Mouse (Mus musculus): ENCODE data around the gene Prickle1. TPM values are rescaled to one million over a fixed set of nuclear protein-coding genes. Genes with fewer than 3 reads are reported as not detected.

Prickle1 gene
- polyA plus RNA-seq, 1 experiment, result 4.0 TPM

GRCm38 (mm10) chr15:93518143-93518902, 77.4 kb downstream of the Prickle1 start:
- H3K4me3 ChIP-seq (replicated peaks; ENCODE audit: control insufficient read depth, low read depth, low read length), result peak overlapping the region; percentile 64
- under 1% methylated on average over 23 of the region's 23 CpGs for WGBS
- no peak overlapping the region for H3K27ac ChIP-seq (ENCODE audit: control insufficient read depth, insufficient read depth, low read depth, low read length, poor library complexity)
- H3K4me1 ChIP-seq (ENCODE audit: control insufficient read depth, insufficient read depth, low read length), result no peaks in the 10 kb centered on the region
- TF ChIP-seq CTCF (IDR thresholded peaks at IDR 0.05; ENCODE audit: control insufficient read depth, insufficient read depth, low read length), result no peak
- TF ChIP-seq POLR2A (IDR thresholded peaks at IDR 0.05; ENCODE audit: borderline replicate concordance, control insufficient read depth, low read depth, low read length), result no peak

GRCm38 (mm10) chr15:93517022-93517565, 78.6 kb downstream of the Prickle1 start:
- H3K4me1 ChIP-seq (ENCODE audit: control insufficient read depth, insufficient read depth, low read length), result no peaks in the 10 kb centered on the region
- no peak overlapping the region for H3K4me3 ChIP-seq (replicated peaks; ENCODE audit: control insufficient read depth, low read depth, low read length)
- TF ChIP-seq POLR2A (IDR thresholded peaks at IDR 0.05; ENCODE audit: borderline replicate concordance, control insufficient read depth, low read depth, low read length), result no peak
- TF ChIP-seq CTCF (IDR thresholded peaks at IDR 0.05; ENCODE audit: control insufficient read depth, insufficient read depth, low read length), result no peak
- no peak overlapping the region for H3K27ac ChIP-seq (ENCODE audit: control insufficient read depth, insufficient read depth, low read depth, low read length, poor library complexity)
- WGBS, result 81% methylated on average over 11 of the region's 11 CpGs

GRCm38 (mm10) chr15:93515316-93515715, 80.4 kb downstream of the Prickle1 start:
- 78% methylated on average over 9 of the region's 9 CpGs for WGBS
- TF ChIP-seq CTCF (IDR thresholded peaks at IDR 0.05; ENCODE audit: control insufficient read depth, insufficient read depth, low read length) (no peak), POLR2A (IDR thresholded peaks at IDR 0.05; ENCODE audit: borderline replicate concordance, control insufficient read depth, low read depth, low read length) (no peak)
- H3K27ac ChIP-seq (ENCODE audit: control insufficient read depth, insufficient read depth, low read depth, low read length, poor library complexity), result no peak overlapping the region
- H3K4me3 ChIP-seq (replicated peaks; ENCODE audit: control insufficient read depth, low read depth, low read length), result no peak overlapping the region
- no peaks in the 10 kb centered on the region for H3K4me1 ChIP-seq (ENCODE audit: control insufficient read depth, insufficient read depth, low read length)

DNA sequence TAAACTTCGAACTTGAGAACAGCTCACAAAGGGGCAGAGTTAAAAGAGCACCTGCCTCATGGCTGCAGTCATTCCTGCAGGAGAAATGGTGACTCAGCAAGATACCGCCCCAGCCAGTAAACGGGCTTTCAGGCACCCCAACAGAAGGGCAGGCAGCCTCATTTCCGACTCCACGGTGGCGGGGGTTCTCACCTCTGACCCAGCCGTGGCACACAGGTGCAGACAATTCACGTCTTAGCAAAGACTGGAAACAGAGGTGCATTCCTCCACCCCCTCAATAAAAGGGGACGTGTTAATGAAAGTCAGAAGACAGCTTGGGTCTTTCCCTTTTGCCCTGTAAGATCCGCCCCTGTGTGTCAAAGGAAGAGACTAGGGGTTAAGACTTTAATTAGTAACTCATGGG, 81.8 kb downstream of the Prickle1 start:
- 5% methylated on average over 10 of the region's 10 CpGs for WGBS
- no peak overlapping the region for H3K4me3 ChIP-seq (replicated peaks; ENCODE audit: control insufficient read depth, low read depth, low read length)
- H3K4me1 ChIP-seq (ENCODE audit: control insufficient read depth, insufficient read depth, low read length), result no peaks in the 10 kb centered on the region
- no peak overlapping the region for H3K27ac ChIP-seq (ENCODE audit: control insufficient read depth, insufficient read depth, low read depth, low read length, poor library complexity)
- TF ChIP-seq CTCF (IDR thresholded peaks at IDR 0.05; ENCODE audit: control insufficient read depth, insufficient read depth, low read length) (no peak), POLR2A (IDR thresholded peaks at IDR 0.05; ENCODE audit: borderline replicate concordance, control insufficient read depth, low read depth, low read length) (no peak)

DNA sequence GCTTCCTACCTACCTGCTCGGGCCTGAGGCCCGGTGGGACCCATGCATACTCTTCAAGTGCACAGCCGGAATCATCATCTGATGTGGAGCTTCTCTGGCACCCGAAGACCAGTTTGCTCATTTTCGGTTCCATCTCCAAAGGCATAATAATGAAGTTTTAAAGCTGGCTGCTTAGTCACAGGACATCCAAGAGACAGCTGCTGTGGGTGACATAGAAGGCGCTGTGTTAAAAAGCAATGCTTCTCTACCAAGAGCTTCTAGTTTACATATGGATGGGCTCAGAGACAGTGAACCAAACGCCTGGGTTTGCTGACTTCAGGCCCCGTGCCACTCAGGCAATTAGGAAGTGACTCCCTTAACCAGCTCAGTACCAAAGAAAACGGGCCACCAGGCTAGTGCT, 83.3 kb downstream of the Prickle1 start:
- Histone ChIP-seq H3K27ac (ENCODE audit: control insufficient read depth, insufficient read depth, low read depth, low read length, poor library complexity) (no peak overlapping the region), H3K4me1 (ENCODE audit: control insufficient read depth, insufficient read depth, low read length) (no peaks in the 10 kb centered on the region), H3K4me3 (replicated peaks; ENCODE audit: control insufficient read depth, low read depth, low read length) (no peak overlapping the region)
- TF ChIP-seq POLR2A (IDR thresholded peaks at IDR 0.05; ENCODE audit: borderline replicate concordance, control insufficient read depth, low read depth, low read length), result no peak
- TF ChIP-seq CTCF (IDR thresholded peaks at IDR 0.05; ENCODE audit: control insufficient read depth, insufficient read depth, low read length), result no peak
- 80% methylated on average over 9 of the region's 9 CpGs for WGBS

- 76% methylated on average over 12 of the region's 12 CpGs for WGBS
- TF ChIP-seq POLR2A (IDR thresholded peaks at IDR 0.05; ENCODE audit: borderline replicate concordance, control insufficient read depth, low read depth, low read length), result no peak
- TF ChIP-seq CTCF (IDR thresholded peaks at IDR 0.05; ENCODE audit: control insufficient read depth, insufficient read depth, low read length), result no peak
- Histone ChIP-seq H3K27ac (ENCODE audit: control insufficient read depth, insufficient read depth, low read depth, low read length, poor library complexity) (no peak overlapping the region), H3K4me3 (replicated peaks; ENCODE audit: control insufficient read depth, low read depth, low read length) (no peak overlapping the region), H3K4me1 (ENCODE audit: control insufficient read depth, insufficient read depth, low read length) (no peaks in the 10 kb centered on the region)
Measured at GRCm38 (mm10) chr15:93510690-93511336, 84.9 kb downstream of the Prickle1 start.

DNA sequence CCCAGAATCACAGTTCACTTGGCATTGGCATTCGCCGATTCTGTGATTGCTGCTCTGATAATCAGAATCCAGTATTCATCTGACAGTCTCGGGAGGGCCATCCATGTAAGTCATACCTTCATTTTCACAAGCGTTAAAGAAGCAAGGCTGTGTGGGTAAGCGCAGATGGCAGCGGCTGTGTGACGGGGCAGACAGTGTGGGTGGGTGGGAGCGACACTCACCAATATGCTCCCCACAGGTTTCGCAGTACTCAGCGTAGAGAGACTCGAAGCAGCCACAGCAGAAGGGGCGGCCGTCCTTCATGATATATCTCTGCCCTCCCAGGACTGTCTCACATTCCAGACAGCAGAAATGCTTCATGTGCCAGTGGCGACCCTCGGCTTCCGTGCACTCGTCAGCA, 90.9 kb downstream of the Prickle1 start:
- Histone ChIP-seq H3K27ac (ENCODE audit: control insufficient read depth, insufficient read depth, low read depth, low read length, poor library complexity) (no peak overlapping the region), H3K4me3 (replicated peaks; ENCODE audit: control insufficient read depth, low read depth, low read length) (no peak overlapping the region), H3K4me1 (ENCODE audit: control insufficient read depth, insufficient read depth, low read length) (no peaks in the 10 kb centered on the region; the same call in 1 of the 2 replicates)
- WGBS, result 91% methylated on average over 17 of the region's 17 CpGs
- no peak for TF ChIP-seq POLR2A (IDR thresholded peaks at IDR 0.05; ENCODE audit: borderline replicate concordance, control insufficient read depth, low read depth, low read length)

DNA sequence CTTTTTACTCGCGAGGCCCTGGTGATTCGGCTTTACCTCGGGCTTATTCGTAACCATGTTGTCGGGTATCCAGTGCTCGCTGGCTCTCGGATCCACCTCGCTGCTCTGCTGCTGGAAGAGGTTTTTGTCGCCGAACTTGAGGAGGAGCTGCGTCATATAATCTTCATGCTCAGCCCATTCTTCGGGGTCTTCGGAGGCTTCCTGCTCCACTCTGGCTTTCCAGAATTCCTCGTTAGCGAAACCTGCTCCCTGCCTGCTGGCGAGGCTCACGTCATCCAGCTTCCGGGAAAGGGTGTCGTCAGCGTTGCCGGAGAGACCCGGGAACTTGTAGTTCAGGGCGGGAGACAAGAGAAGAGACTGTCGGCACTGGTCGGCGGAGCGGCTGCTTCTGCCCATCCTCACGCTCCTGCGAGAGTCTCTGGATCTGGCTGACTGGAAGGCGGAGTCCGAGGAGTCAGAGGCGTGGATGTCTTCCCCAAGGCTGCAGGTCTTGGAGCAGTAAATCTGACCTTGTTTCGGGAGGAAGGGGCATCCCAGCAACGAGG, 92.4 kb downstream of the Prickle1 start:
- TF ChIP-seq CTCF (IDR thresholded peaks at IDR 0.05; ENCODE audit: control insufficient read depth, insufficient read depth, low read length) (no peak), POLR2A (IDR thresholded peaks at IDR 0.05; ENCODE audit: borderline replicate concordance, control insufficient read depth, low read depth, low read length) (no peak)
- WGBS, result 96% methylated on average over 35 of the region's 35 CpGs
- Histone ChIP-seq H3K4me3 (replicated peaks; ENCODE audit: control insufficient read depth, low read depth, low read length) (no peak overlapping the region), H3K27ac (ENCODE audit: control insufficient read depth, insufficient read depth, low read depth, low read length, poor library complexity) (no peak overlapping the region), H3K4me1 (ENCODE audit: control insufficient read depth, insufficient read depth, low read length) (no peaks in the 10 kb centered on the region; the same call in 1 of the 2 replicates)
